In genomic region chr7:80325292-80325868, GRCm38 (mm10) we compare ENCODE assay signal across 9 mouse cellular contexts. TPM values are rescaled to one million over a fixed set of nuclear protein-coding genes. Genes with fewer than 3 reads are reported as not detected.
DNase-seq lines count a peak whose midpoint lies in the region; ATAC-seq and TF ChIP-seq lines count a peak whose summit lies in the region.
"Had no signal": no experiment of that assay in that cellular context is flagged by ENCODE, and none has a peak within 500 bp of the region (broad histone marks: within the 10 kb centered on the region; RNA-seq: fewer than 3 reads in every experiment).

No protein-coding gene starts in this region.

- no peak overlapping the region for H3K4me3 ChIP-seq in hindbrain, embryonic 12.5 days
- no peak overlapping the region for H3K4me3 ChIP-seq in hindbrain, embryonic 11.5 days (ENCODE audit: low read depth, low read length)
- peak overlapping the region; percentile 66 for H3K4me3 ChIP-seq in E14TG2a.4 (replicated peaks; ENCODE audit: low read length)
- H3K4me3 ChIP-seq in hindbrain, postnatal 0 days (ENCODE audit: low read length) = no peak overlapping the region

- 0 out of 2 replicates have a peak overlapping the region, but pooled peaks have one; percentile 8 for H3K9ac ChIP-seq in hindbrain, embryonic 12.5 days
- no peak overlapping the region; the same call in 1 of the 2 replicates for H3K9ac ChIP-seq in hindbrain, embryonic 11.5 days (ENCODE audit: low read depth, low read length)
- H3K9ac ChIP-seq in hindbrain, postnatal 0 days (replicated peaks; ENCODE audit: low read length) = no peak overlapping the region

- H3K27ac ChIP-seq in hindbrain, embryonic 12.5 days = peak overlapping the region; percentile 12; the same call in 1 of the 2 replicates
- H3K27ac ChIP-seq in hindbrain, embryonic 11.5 days (ENCODE audit: low read depth, low read length) = no peak overlapping the region
- H3K27ac ChIP-seq in hindbrain, postnatal 0 days = peak overlapping the region; percentile 36; the same call in 1 of the 2 replicates

- no peak overlapping the region for H3K4me2 ChIP-seq in hindbrain, embryonic 12.5 days (replicated peaks)
- no peak overlapping the region; the same call in 1 of the 2 replicates for H3K4me2 ChIP-seq in hindbrain, embryonic 11.5 days (replicated peaks; ENCODE audit: low read depth, low read length)
- no peak overlapping the region for H3K4me2 ChIP-seq in hindbrain, postnatal 0 days (ENCODE audit: low read depth, low read length)

- no peak for TF ChIP-seq CTCF in E14TG2a.4 (conservative IDR thresholded peaks at IDR 0.05; ENCODE audit: low read length)
- no peak for TF ChIP-seq CTCF in hindbrain, postnatal 0 days (IDR thresholded peaks at IDR 0.05; ENCODE audit: low read depth)

- H3K27me3 ChIP-seq in hindbrain, embryonic 12.5 days = no peaks in the 10 kb centered on the region
- H3K27me3 ChIP-seq in hindbrain, embryonic 11.5 days (ENCODE audit: control insufficient read depth, insufficient read depth, low read length) = no peaks in the 10 kb centered on the region
- H3K27me3 ChIP-seq in E14TG2a.4 (ENCODE audit: insufficient read depth, low read length) = no peaks in the 10 kb centered on the region
- H3K27me3 ChIP-seq in hindbrain, postnatal 0 days (ENCODE audit: insufficient read depth, low read length) = no peaks in the 10 kb centered on the region

- DNase-seq in hindbrain, embryonic 11.5 days (ENCODE audit: low spot score) = no peak
- peak; percentile 21 for DNase-seq in 3T3-L1 (ENCODE audit: low read depth, low spot score)
- no peak for DNase-seq in hindbrain, postnatal 0 days (ENCODE audit: low spot score)
- no peak for DNase-seq in adrenal gland, postnatal 4 days (ENCODE audit: low spot score in 2 of 2)
- no peak for DNase-seq in ovary, postnatal 10 days (ENCODE audit: low spot score)
- DNase-seq in kidney, adult 9 months = no peak
- DNase-seq: layer of hippocampus, adult 9-11 months had no signal

- ATAC-seq in hindbrain, embryonic 12.5 days (ENCODE audit: low FRiP score) = no peak
- ATAC-seq in hindbrain, embryonic 11.5 days (ENCODE audit: low FRiP score) = no peak
- no peak for ATAC-seq in hindbrain, postnatal 0 days

- H3K4me1 ChIP-seq in hindbrain, embryonic 12.5 days = peaks cover 9% of the 10 kb centered on the region
- H3K4me1 ChIP-seq in hindbrain, embryonic 11.5 days (replicated peaks; ENCODE audit: control insufficient read depth, insufficient read depth, low read length) = peaks cover 3% of the 10 kb centered on the region; the same call in 1 of the 2 replicates
- peaks cover 47% of the 10 kb centered on the region for H3K4me1 ChIP-seq in E14TG2a.4 (replicated peaks; ENCODE audit: low read depth, low read length)
- H3K4me1 ChIP-seq in hindbrain, postnatal 0 days (ENCODE audit: insufficient read depth, low read length) = peaks cover 7% of the 10 kb centered on the region; the same call in 1 of the 2 replicates

- 96% methylated on average over 16 of the region's 16 CpGs for WGBS in hindbrain, embryonic 12.5 days
- 95% methylated on average over 16 of the region's 16 CpGs for WGBS in hindbrain, embryonic 11.5 days
- WGBS in hindbrain, postnatal 0 days = 97% methylated on average over 16 of the region's 16 CpGs

- no peaks in the 10 kb centered on the region for H3K9me3 ChIP-seq in hindbrain, embryonic 12.5 days (replicated peaks)
- H3K9me3 ChIP-seq in hindbrain, embryonic 11.5 days (ENCODE audit: control insufficient read depth, low read length) = no peaks in the 10 kb centered on the region
- no peaks in the 10 kb centered on the region for H3K9me3 ChIP-seq in E14TG2a.4 (ENCODE audit: low read length)
- no peaks in the 10 kb centered on the region for H3K9me3 ChIP-seq in hindbrain, postnatal 0 days (ENCODE audit: low read length)

- H3K36me3 ChIP-seq in hindbrain, embryonic 12.5 days = peaks cover 61% of the 10 kb centered on the region
- H3K36me3 ChIP-seq in hindbrain, embryonic 11.5 days (ENCODE audit: control insufficient read depth, insufficient read depth, low read length) = peaks cover 5% of the 10 kb centered on the region; the same call in 1 of the 2 replicates
- peaks cover 56% of the 10 kb centered on the region for H3K36me3 ChIP-seq in E14TG2a.4 (ENCODE audit: insufficient read depth, low read length)
- H3K36me3 ChIP-seq in hindbrain, postnatal 0 days (ENCODE audit: insufficient read depth, low read length) = peaks cover 52% of the 10 kb centered on the region

RNA-seq across cellular contexts. Expression of gene Rccd1, which starts 1.1 kb away (rescaled TPM):
- 9.8 and 14.1 TPM in 2 replicates for polyA plus RNA-seq in hindbrain, embryonic 12.5 days (2016; fragmentation: Nextera tagmentation; extraction: Ambion mirVana)
- 10.1 and 11.7 TPM in 2 replicates for polyA plus RNA-seq in hindbrain, embryonic 11.5 days (2014; fragmentation: Nextera tagmentation; extraction: Ambion mirVana)
- 24.7 and 40.5 TPM in 2 replicates for total RNA-seq in hindbrain, postnatal 0 days (2014; rRNA removed)
- polyA plus RNA-seq in hindbrain, postnatal 0 days (2015; fragmentation: Nextera tagmentation; extraction: Ambion mirVana) = 8.6 and 10.7 TPM in 2 replicates
- 10 to 100 TPM; 15.8 to 20.5 TPM for total RNA-seq in adrenal gland, postnatal 4 days (2021)

RNA-seq across cellular contexts. Expression of gene Unc45a, which starts 15.4 kb away (rescaled TPM):
- 56.2 and 60.6 TPM in 2 replicates for polyA plus RNA-seq in hindbrain, embryonic 12.5 days (2016; fragmentation: Nextera tagmentation; extraction: Ambion mirVana)
- polyA plus RNA-seq in hindbrain, embryonic 11.5 days (2014; fragmentation: Nextera tagmentation; extraction: Ambion mirVana) = 23.4 and 30.4 TPM in 2 replicates
- 49.0 and 57.8 TPM in 2 replicates for total RNA-seq in hindbrain, postnatal 0 days (2014; rRNA removed)
- 46.6 and 47.8 TPM in 2 replicates for polyA plus RNA-seq in hindbrain, postnatal 0 days (2015; fragmentation: Nextera tagmentation; extraction: Ambion mirVana)
- 10 to 100 TPM; 43.6 to 53.5 TPM for total RNA-seq in adrenal gland, postnatal 4 days (2021)

RNA-seq across cellular contexts. Expression of gene Hddc3, which starts 17.5 kb away (rescaled TPM):
- polyA plus RNA-seq in hindbrain, embryonic 12.5 days (2016; fragmentation: Nextera tagmentation; extraction: Ambion mirVana) = 20.2 and 22.0 TPM in 2 replicates
- polyA plus RNA-seq in hindbrain, embryonic 11.5 days (2014; fragmentation: Nextera tagmentation; extraction: Ambion mirVana) = 18.4 and 25.3 TPM in 2 replicates
- 30.1 and 32.2 TPM in 2 replicates for total RNA-seq in hindbrain, postnatal 0 days (2014; rRNA removed)
- polyA plus RNA-seq in hindbrain, postnatal 0 days (2015; fragmentation: Nextera tagmentation; extraction: Ambion mirVana) = 13.9 and 15.5 TPM in 2 replicates
- 10 to 100 TPM; 41.8 to 42.4 TPM for total RNA-seq in adrenal gland, postnatal 4 days (2021)

RNA-seq across cellular contexts. Expression of gene Prc1, which starts 31.1 kb away (rescaled TPM):
- polyA plus RNA-seq in hindbrain, embryonic 12.5 days (2016; fragmentation: Nextera tagmentation; extraction: Ambion mirVana) = 110 and 117 TPM in 2 replicates
- 182 and 190 TPM in 2 replicates for polyA plus RNA-seq in hindbrain, embryonic 11.5 days (2014; fragmentation: Nextera tagmentation; extraction: Ambion mirVana)
- total RNA-seq in hindbrain, postnatal 0 days (2014; rRNA removed) = 24.6 and 30.7 TPM in 2 replicates
- 32.9 and 38.8 TPM in 2 replicates for polyA plus RNA-seq in hindbrain, postnatal 0 days (2015; fragmentation: Nextera tagmentation; extraction: Ambion mirVana)
- total RNA-seq in adrenal gland, postnatal 4 days (2021) = 10 to 100 TPM; 54.3 to 63.7 TPM

RNA-seq across cellular contexts. Expression of gene Man2a2, which starts 45.8 kb away (rescaled TPM):
- 27.2 and 30.9 TPM in 2 replicates for polyA plus RNA-seq in hindbrain, embryonic 12.5 days (2016; fragmentation: Nextera tagmentation; extraction: Ambion mirVana)
- 7.7 and 9.8 TPM in 2 replicates for polyA plus RNA-seq in hindbrain, embryonic 11.5 days (2014; fragmentation: Nextera tagmentation; extraction: Ambion mirVana)
- 55.5 and 61.3 TPM in 2 replicates for total RNA-seq in hindbrain, postnatal 0 days (2014; rRNA removed)
- 14.2 and 15.7 TPM in 2 replicates for polyA plus RNA-seq in hindbrain, postnatal 0 days (2015; fragmentation: Nextera tagmentation; extraction: Ambion mirVana)
- total RNA-seq in adrenal gland, postnatal 4 days (2021) = 100 to 1,000 TPM; 106 to 111 TPM
